Mouse (Mus musculus) heart, embryonic 12.5 days (tissue): ENCODE data around the gene Lasp1. TPM values are rescaled to one million over a fixed set of nuclear protein-coding genes. Genes with fewer than 3 reads are reported as not detected.
A peak's percentile ranks its signal among the peaks of the same experiment; 100 is the strongest.

Experiments used
- ATAC-seq: fragments of 200-750 bp; cut with Nextera tagmentation; 2 replicates; pipeline ENCODE4 v1.8.0; 2017; ENCODE audit warnings: moderate TSS enrichment, moderate library complexity; ENCODE audit not compliant: insufficient number of reproducible peaks, low FRiP score
- H3K27ac ChIP-seq: fragments of 300-500 bp; sonication (generic); 2 replicates; pipeline ENCODE4 v1.5.1; 2016; ENCODE audit warnings: mild to moderate bottlenecking, moderate library complexity; ENCODE audit not compliant: poor library complexity, severe bottlenecking
- H3K27me3 ChIP-seq: fragments of 300-500 bp; sonication (generic); replicated peaks from 2 replicates; pipeline ENCODE4 v1.6.1; 2016; ENCODE audit warnings: mild to moderate bottlenecking, moderate library complexity
- H3K36me3 ChIP-seq: fragments of 300-500 bp; sonication (generic); 2 replicates; pipeline ENCODE4 v1.6.1; 2016; ENCODE audit warnings: mild to moderate bottlenecking, moderate library complexity
- H3K4me1 ChIP-seq: fragments of 300-500 bp; sonication (generic); replicated peaks from 2 replicates; pipeline ENCODE4 v1.6.1; 2016; ENCODE audit warnings: mild to moderate bottlenecking
- H3K4me2 ChIP-seq: fragments of 300-500 bp; sonication (generic); 2 replicates; pipeline ENCODE4 v1.6.1; 2016; ENCODE audit warnings: mild to moderate bottlenecking, moderate library complexity
- H3K4me3 ChIP-seq: fragments of 300-500 bp; sonication (generic); 2 replicates; pipeline ENCODE4 v1.5.1; 2016; ENCODE audit warnings: mild to moderate bottlenecking
- H3K9ac ChIP-seq: fragments of 300-500 bp; sonication (generic); 2 replicates; pipeline ENCODE4 v1.6.1; 2016; ENCODE audit warnings: mild to moderate bottlenecking, moderate library complexity
- H3K9me3 ChIP-seq: fragments of 300-500 bp; sonication (generic); replicated peaks from 2 replicates; pipeline ENCODE4 v1.6.1; 2016; ENCODE audit warnings: mild to moderate bottlenecking, moderate library complexity
- WGBS: fragments of 180-500 bp; shearing (Covaris S2); methylation state at CpG from one replicate; pipeline ENCODE4 v1.1.7; 2016; 5-methylcytosine and 5-hydroxymethylcytosine counted together
- polyA plus RNA-seq: library from polyadenylated mRNA; unstranded; fragments of >200 nt; fragmentation: Nextera tagmentation; extraction: Ambion mirVana; gene quantifications from 2 replicates; pipeline ENCODE4 v1.2.1, GENCODE M21; 2016

The Lasp1 gene
- polyA plus RNA-seq, 1 experiment from 2014 or later, result 46.9 TPM

DNA sequence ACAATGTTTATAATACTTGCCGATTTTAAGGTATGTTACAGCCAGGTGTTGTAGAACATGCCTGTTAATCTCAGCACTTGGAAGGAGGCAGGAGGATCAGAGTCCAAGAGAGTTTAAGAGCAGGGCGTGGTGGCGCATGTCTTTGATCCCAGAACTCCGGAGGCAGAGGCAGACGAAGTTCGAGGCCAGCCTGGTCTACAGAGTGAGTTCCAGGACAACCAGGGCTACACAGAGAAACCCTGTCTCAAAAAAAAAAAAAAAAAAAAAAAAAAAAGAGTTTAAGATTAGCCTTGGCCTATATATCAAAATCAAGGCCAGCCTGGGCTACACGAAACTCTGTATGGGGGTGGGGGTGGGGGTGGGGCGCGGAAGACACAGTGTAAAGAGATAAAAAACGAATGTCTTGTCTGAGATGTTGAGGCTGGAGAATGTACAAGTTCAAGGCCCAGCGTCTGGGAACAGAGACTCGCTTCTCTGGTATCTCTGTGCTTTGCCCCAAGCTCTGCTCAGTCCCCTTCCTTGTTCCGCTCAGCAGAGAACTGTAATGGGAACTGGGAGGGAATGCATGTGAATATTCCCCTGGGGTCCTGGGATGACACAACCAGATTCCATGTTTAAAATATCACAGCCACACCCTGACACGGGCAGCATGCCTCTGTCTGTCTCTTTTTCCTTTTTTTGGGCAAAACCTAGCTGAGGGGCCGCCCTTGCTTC, 1.3 kb upstream of the Lasp1 start:
- WGBS, result 57% methylated on average over 15 of the region's 15 CpGs
- H3K4me3 ChIP-seq, result no peak overlapping the region
- H3K9me3 ChIP-seq, result no peaks in the 10 kb centered on the region
- 0 out of 2 replicates have a peak, but pooled peaks cover 2% of the 10 kb centered on the region for H3K36me3 ChIP-seq
- H3K4me1 ChIP-seq, result peaks cover 18% of the 10 kb centered on the region
- H3K27ac ChIP-seq, result no peak overlapping the region
- no peak for ATAC-seq
- H3K9ac ChIP-seq, result no peak overlapping the region
- peak overlapping the region; percentile 78; the same call in 1 of the 2 replicates for H3K4me2 ChIP-seq
- H3K27me3 ChIP-seq, result no peaks in the 10 kb centered on the region

DNA sequence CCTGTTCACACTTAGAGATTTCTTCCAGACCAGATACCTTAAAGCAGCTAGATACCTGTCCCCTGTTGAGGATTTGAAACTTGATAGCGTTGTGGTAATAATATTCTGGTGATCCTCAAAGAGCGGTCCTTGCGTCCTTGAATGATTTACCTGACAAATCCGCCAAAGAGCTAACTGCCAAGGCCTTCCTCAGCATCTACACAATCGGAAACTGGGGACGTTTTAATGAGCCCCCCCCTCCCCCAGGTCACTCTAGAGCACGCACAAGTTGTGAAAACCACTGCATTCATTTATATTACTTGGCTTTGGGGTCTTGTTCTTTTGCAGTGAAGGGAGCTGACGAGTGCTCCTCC, 741 bp upstream of the Lasp1 start:
- peaks cover 21% of the 10 kb centered on the region for H3K4me1 ChIP-seq
- no peak for ATAC-seq
- H3K4me2 ChIP-seq, result peak overlapping the region; percentile 78
- no peaks in the 10 kb centered on the region for H3K27me3 ChIP-seq
- no peak overlapping the region for H3K9ac ChIP-seq
- 0 out of 2 replicates have a peak, but pooled peaks cover 2% of the 10 kb centered on the region for H3K36me3 ChIP-seq
- peak overlapping the region; percentile 71 for H3K4me3 ChIP-seq
- no peak overlapping the region for H3K27ac ChIP-seq
- H3K9me3 ChIP-seq, result no peaks in the 10 kb centered on the region
- 39% methylated on average over 8 of the region's 8 CpGs for WGBS

DNA sequence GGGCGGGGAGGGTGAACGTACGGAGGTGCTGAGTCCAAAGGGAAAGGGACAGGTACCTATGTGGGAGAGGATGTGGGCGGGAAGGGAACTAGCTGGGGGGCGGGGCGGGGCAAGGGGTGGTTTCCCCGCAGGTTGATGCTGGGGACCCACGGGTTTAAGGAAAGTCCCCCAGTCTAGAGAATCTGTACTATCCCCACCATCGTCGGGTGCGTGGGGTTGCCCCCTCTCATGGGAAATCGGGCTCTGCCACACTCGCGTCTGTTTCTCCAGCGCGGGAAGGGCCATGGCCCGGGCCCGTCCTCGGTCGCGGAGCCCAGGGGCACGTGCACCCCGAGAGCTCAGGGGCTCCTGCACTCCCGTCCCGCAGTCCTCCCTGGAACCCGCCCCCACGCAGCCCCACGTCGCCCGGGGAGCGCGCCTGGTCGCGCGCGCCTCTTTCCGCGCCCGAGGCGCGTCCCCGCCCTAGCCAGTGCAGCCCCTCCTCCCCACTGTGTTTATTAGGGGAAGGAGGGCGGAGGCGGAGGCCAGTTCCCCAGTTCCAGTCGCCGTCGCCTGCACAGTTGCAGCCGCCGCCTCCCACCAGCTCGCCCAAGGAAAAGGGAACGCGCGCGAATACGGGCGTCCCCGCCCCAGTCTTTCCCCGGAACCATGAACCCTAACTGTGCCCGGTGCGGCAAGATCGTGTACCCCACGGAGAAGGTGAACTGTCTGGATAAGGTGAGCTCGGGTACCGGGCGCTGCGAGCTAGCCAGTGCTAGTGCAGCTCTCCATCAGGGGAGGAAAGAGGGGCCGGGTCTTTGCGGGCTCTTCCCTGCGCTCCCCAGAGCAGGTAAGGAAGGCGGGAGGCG, 570 bp downstream of the Lasp1 start:
- Histone ChIP-seq H3K9me3 (no peaks in the 10 kb centered on the region), H3K4me1 (peaks cover 29% of the 10 kb centered on the region), H3K27me3 (no peaks in the 10 kb centered on the region), H3K4me3 (peak overlapping the region; percentile 71), H3K36me3 (0 out of 2 replicates have a peak, but pooled peaks cover 2% of the 10 kb centered on the region), H3K9ac (peak overlapping the region; percentile 87), H3K27ac (peak overlapping the region; percentile 81), H3K4me2 (peak overlapping the region; percentile 78)
- under 1% methylated on average over 71 of the region's 71 CpGs for WGBS
- peak; percentile 83 for ATAC-seq

DNA sequence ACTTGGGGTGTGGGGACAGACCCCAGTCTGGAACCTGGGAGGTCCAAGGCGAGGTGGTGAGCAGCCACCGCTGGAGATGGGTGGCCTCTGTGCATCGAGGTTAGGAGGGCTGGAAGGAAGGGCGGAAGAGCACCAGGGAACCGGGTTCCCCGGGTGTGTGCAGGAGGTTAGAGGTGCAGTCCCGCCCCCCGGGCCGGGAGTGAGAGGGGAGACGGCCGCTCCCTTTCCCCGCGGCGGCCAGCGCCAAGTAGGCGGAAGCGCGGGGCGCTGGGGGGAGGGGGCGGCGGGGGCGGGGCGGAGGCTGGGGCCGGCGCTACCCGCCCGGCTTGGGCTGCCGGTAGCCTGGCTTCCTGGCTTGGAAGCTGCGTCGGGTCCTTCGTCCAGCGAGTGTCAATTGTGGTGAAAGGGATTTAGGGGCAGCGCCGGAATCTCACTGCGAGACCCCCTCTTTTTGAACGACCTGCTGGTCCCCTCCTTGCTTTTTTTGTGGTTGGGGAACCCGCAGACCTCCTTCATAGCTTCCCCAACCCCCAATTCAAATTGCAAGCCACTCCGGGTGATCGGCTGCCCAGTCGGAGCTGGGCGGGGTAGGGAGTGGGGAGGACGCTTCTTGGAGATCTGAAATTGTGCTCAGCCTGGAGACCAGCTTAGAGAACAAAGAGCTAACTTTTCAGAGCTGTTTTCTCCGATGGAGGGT, 1.3 kb downstream of the Lasp1 start:
- peaks cover 37% of the 10 kb centered on the region for H3K4me1 ChIP-seq
- peak overlapping the region; percentile 71 for H3K4me3 ChIP-seq
- ATAC-seq, result peak; percentile 74
- H3K27ac ChIP-seq, result peak overlapping the region; percentile 81
- H3K4me2 ChIP-seq, result peak overlapping the region; percentile 78
- H3K9ac ChIP-seq, result peak overlapping the region; percentile 87
- no peaks in the 10 kb centered on the region for H3K27me3 ChIP-seq
- 0 out of 2 replicates have a peak, but pooled peaks cover 2% of the 10 kb centered on the region for H3K36me3 ChIP-seq
- no peaks in the 10 kb centered on the region for H3K9me3 ChIP-seq
- under 1% methylated on average over 30 of the region's 43 CpGs for WGBS

DNA sequence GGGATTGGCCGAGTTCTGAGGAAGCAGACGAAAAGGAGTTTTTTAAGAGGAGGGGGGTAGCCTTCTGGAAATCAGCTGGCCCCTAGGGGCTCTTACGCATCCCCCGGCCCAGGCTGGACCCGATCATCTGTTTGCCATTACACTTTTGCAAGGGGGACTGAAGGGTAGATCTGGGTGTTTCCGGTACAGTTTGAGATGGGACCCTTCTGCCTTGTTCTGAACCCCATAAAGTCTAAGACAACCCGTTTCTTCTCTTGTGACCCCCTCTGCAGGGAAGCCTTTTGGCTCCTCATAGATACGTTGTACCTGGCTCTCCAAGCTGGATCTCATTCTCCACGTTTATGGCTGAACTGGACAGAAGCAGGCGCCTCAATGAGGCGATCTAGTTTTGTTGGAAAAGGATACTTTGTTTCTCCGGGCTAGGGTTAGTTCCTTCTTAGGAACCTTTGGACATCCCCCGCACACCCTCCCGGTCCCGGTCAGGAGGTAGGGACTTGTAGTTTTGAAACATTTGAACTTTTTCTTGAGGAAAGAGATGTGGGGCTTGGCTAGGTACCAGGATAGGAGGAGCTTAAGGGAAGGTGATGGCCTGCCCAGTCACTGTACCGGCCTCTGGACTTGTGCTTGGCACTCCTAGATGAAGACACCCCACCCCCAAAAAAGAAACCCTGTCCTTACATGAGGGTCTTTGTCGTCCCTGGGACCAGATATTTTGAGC, 2.0 kb downstream of the Lasp1 start:
- ATAC-seq, result no peak
- Histone ChIP-seq H3K4me2 (peak overlapping the region; percentile 78), H3K9ac (peak overlapping the region; percentile 87), H3K4me1 (peaks cover 44% of the 10 kb centered on the region), H3K4me3 (peak overlapping the region; percentile 71), H3K36me3 (0 out of 2 replicates have a peak, but pooled peaks cover 2% of the 10 kb centered on the region), H3K27ac (peak overlapping the region; percentile 81), H3K27me3 (no peaks in the 10 kb centered on the region), H3K9me3 (no peaks in the 10 kb centered on the region)
- 7% methylated on average over 17 of the region's 17 CpGs for WGBS

DNA sequence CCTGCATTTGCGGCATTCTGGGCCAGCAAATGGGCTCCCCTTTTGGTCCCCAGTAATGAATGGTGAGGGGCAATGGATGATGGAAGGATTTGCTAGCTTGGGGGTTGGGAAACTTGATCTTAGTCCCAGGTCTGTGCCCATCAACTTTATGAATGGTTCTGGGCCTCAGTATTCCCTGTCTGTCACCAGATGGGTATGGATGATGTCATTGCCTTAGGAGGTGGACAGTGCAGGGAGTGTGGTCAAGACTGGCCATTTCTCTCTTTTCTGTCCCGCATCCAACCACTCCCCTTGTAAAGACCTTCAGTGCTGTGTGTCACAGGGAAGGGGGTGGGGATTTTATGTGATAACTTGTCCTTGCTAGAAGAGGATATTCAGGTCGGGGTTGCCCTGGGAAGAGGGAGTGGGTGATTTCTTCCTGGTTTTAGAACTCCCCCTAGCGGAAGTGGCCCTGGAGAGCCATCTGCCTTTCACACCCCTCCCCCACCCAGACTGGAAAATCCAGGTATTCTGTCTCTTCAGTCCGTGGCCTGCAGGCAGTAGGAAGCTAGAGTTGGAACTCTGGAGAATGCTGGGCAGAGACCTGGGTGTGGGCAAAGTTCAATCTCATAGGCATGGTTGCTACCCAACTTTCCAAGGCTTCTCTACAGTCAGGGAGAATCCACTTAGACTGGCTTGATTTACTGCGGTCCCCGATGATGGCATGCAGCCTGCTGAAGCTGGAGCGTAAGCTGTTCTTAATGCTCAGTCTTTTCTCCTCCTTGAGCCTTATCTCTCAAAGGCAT, 2.8 kb downstream of the Lasp1 start:
- H3K27me3 ChIP-seq, result no peaks in the 10 kb centered on the region
- H3K4me3 ChIP-seq, result peak overlapping the region; percentile 71
- WGBS, result 25% methylated on average over 8 of the region's 8 CpGs
- H3K27ac ChIP-seq, result peak overlapping the region; percentile 81; the same call in 1 of the 2 replicates
- peak overlapping the region; percentile 78 for H3K4me2 ChIP-seq
- 0 out of 2 replicates have a peak, but pooled peaks cover 2% of the 10 kb centered on the region for H3K36me3 ChIP-seq
- peak overlapping the region; percentile 87 for H3K9ac ChIP-seq
- no peak for ATAC-seq
- peaks cover 52% of the 10 kb centered on the region for H3K4me1 ChIP-seq
- H3K9me3 ChIP-seq, result no peaks in the 10 kb centered on the region

DNA sequence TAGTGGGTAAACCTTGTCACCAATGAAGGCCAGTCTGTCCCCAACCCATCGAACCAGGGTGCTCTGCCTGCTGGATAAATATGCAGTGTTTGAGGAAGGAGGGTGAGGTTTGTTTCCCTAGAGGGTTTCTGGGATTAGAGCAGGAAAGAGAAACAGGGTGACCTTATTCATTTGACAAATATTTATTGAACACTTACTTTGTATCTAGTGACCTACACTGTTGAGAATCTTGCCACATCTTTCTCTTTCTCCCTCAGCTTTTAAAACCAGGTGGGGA, 3.3 kb downstream of the Lasp1 start:
- H3K9ac ChIP-seq, result no peak overlapping the region
- ATAC-seq, result no peak
- H3K27me3 ChIP-seq, result no peaks in the 10 kb centered on the region
- no peaks in the 10 kb centered on the region for H3K9me3 ChIP-seq
- peak overlapping the region; percentile 65; the same call in 1 of the 2 replicates for H3K27ac ChIP-seq
- H3K4me1 ChIP-seq, result peaks cover 56% of the 10 kb centered on the region
- H3K36me3 ChIP-seq, result peaks cover 6% of the 10 kb centered on the region; the same call in 1 of the 2 replicates
- H3K4me3 ChIP-seq, result no peak overlapping the region
- WGBS, result 24% methylated on average over 1 of the region's 1 CpGs
- H3K4me2 ChIP-seq, result peak overlapping the region; percentile 78

DNA sequence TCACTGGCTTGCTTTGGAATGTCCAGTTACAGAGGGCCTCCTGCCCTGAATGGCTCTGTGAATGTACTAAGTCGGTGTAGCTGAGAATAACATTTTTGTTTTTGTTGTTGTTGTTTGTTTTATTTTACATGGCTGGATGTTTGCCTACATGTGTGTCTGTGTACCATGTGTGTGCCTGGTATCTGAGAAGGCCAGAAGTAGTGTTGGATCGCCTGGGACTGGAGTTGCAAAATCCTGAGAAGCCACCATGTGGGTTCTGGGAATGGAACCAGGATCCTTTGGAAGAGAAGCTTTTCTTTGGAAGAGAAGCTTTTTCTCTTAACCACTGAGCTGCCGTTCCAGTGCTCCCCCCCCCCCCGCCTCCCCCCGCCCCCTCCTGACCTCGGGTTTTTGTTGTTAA, 3.7 kb downstream of the Lasp1 start:
- Histone ChIP-seq H3K4me2 (no peak overlapping the region), H3K4me3 (no peak overlapping the region), H3K9me3 (no peaks in the 10 kb centered on the region)

DNA sequence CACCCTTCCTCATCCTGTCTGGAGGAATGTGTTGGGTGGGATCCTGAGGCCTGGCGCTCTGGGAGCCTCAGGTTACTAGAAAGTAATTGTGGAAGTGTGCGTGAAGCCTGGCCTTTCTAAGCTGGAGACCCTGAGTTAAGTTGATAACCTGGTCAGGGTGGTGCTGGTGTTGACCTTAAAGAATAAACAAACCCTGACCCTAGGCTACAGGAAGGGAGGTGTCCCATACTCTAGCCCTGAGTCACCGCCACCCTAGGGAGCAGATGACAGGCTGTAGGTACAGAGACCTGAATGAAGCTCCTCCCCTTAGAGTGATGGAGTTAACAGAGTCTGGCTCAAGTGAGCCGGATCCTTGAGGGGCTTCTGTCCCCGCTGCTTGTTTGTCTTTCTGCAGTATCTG, 5.0 kb downstream of the Lasp1 start:
- peak overlapping the region; percentile 31; the same call in 1 of the 2 replicates for H3K9ac ChIP-seq
- 62% methylated on average over 5 of the region's 5 CpGs for WGBS
- H3K4me3 ChIP-seq, result no peak overlapping the region

More for the DNA sequence above, 3.7 kb downstream of the Lasp1 start:
- H3K9ac ChIP-seq, result no peak overlapping the region
- no peak overlapping the region for H3K27ac ChIP-seq
- 50% methylated on average over 6 of the region's 6 CpGs for WGBS
- H3K4me1 ChIP-seq, result peaks cover 59% of the 10 kb centered on the region
- H3K27me3 ChIP-seq, result no peaks in the 10 kb centered on the region
- ATAC-seq, result no peak
- peaks cover 9% of the 10 kb centered on the region; the same call in 1 of the 2 replicates for H3K36me3 ChIP-seq

More for the DNA sequence above, 5.0 kb downstream of the Lasp1 start:
- Histone ChIP-seq H3K9me3 (no peaks in the 10 kb centered on the region), H3K27ac (peak overlapping the region; percentile 91), H3K4me2 (peak overlapping the region; percentile 69), H3K36me3 (peaks cover 21% of the 10 kb centered on the region), H3K4me1 (peaks cover 73% of the 10 kb centered on the region), H3K27me3 (no peaks in the 10 kb centered on the region)
- no peak for ATAC-seq
